Mouse (Mus musculus) liver, embryonic 16.5 days (tissue): ENCODE data around the gene Cib2. TPM values are rescaled to one million over a fixed set of nuclear protein-coding genes. Genes with fewer than 3 reads are reported as not detected.
"Not testable (repeated sequence)": the region's sequence is repeated elsewhere in the genome, so short reads cannot be mapped to it uniquely, and the experiment has no call there.

Experiments used
- ATAC-seq: fragments of 200-750 bp; cut with Nextera tagmentation; 2 replicates; pipeline ENCODE4 v1.8.0; 2017; ENCODE audit warnings: low read depth, mild to moderate bottlenecking, moderate number of reproducible peaks, moderate library complexity
- H3K27ac ChIP-seq: fragments of 300-500 bp; sonication (generic); 2 replicates; pipeline ENCODE4 v1.5.1; 2014; ENCODE audit warnings: mild to moderate bottlenecking, low read length
- H3K27me3 ChIP-seq: fragments of 300-500 bp; sonication (generic); 2 replicates; pipeline ENCODE4 v1.6.1; 2014; ENCODE audit warnings: low read depth, low read length, mixed read lengths; ENCODE audit not compliant: control insufficient read depth, insufficient read depth
- H3K36me3 ChIP-seq: fragments of 300-500 bp; sonication (generic); 2 replicates; pipeline ENCODE4 v1.6.1; 2014; ENCODE audit warnings: mild to moderate bottlenecking; ENCODE audit not compliant: control insufficient read depth, insufficient read depth
- H3K4me1 ChIP-seq: fragments of 300-500 bp; sonication (generic); 2 replicates; pipeline ENCODE4 v1.6.1; 2014; ENCODE audit warnings: low read depth, low read length, mixed read lengths; ENCODE audit not compliant: control insufficient read depth
- H3K4me2 ChIP-seq: fragments of 300-500 bp; sonication (generic); 2 replicates; pipeline ENCODE4 v1.6.1; 2014; ENCODE audit warnings: low read depth, low read length, mixed read lengths
- H3K4me3 ChIP-seq: fragments of 300-500 bp; sonication (generic); 2 replicates; pipeline ENCODE4 v1.5.1; 2014; ENCODE audit warnings: low read depth, mild to moderate bottlenecking, low read length
- H3K9ac ChIP-seq: fragments of 300-500 bp; sonication (generic); 2 replicates; pipeline ENCODE4 v1.6.1; 2014; ENCODE audit warnings: low read depth, low read length
- H3K9me3 ChIP-seq: fragments of 300-500 bp; sonication (generic); replicated peaks from 2 replicates; pipeline ENCODE4 v1.6.1; 2016; ENCODE audit warnings: low read length; ENCODE audit not compliant: control insufficient read depth
- WGBS: fragments of 180-500 bp; shearing (Covaris S2); extraction: QIAGEN DNeasy Blood & Tissue Kit; methylation state at CpG from one replicate; pipeline ENCODE4 v1.1.7; 2014; ENCODE audit not compliant: insufficient replicate concordance; 5-methylcytosine and 5-hydroxymethylcytosine counted together
- polyA plus RNA-seq: library from polyadenylated mRNA; unstranded; fragments of >200 nt; fragmentation: Nextera tagmentation; extraction: Ambion mirVana; gene quantifications from 2 replicates; pipeline ENCODE4 v1.2.1, GENCODE M21; 2015

The Cib2 gene
- polyA plus RNA-seq, 1 experiment from 2014 or later, result 1.4 TPM

DNA sequence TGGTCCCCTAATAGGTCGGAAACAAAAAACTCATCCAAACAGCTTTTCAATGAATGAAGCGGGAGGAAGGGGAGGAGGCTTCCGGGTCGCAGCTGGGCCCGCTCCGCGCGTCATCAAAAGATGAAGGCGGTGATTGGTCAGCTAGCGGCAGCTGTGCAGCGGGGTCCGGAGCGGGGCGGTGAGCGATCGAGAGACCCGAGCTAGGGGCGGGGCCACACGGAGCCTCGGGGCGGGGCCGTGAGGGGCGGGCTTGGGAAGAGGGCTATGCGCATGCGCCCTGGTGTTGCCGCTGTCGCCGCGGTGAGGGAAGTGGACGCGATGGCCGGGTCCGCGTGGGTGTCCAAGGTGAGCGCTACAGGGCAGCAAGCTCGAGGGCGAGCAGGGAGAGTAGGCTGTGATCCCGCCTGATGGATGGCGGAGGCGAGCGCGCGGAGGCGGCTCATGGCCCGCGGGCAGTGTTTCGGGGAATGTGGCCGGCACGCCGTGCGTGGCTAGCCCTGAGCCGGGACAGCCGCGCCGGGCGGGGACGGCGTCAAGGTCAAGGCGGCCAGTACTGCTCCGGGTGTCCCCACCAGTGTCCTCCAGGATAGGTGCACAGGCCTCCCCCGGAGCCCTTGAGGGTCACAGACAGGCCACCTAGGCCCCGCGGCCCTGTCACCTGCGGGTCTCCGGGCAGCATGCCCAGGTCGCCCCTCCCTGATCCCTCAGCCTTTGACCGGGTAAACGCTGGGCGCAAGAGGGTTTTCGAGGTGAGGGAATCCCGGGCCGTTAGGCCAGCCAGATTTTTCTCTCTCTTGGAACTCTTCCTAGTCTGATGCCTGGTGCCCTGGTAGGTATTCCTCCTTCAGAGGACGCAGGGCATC lies 26.4 kb upstream of the Cib2 start, which contains the start of gene Idh3a:
Gene Idh3a, plus strand, starts transcription at position 136 of the 863 bp plus-strand sequence.
- Histone ChIP-seq H3K4me2 (peak within 1 kb of the TSS; percentile 94), H3K36me3 (0 out of 2 replicates have a peak, but pooled peaks cover 3% of the 10 kb centered on the region), H3K4me3 (peak within 1 kb of the TSS; percentile 91), H3K27ac (peak within 1 kb of the TSS; percentile 51), H3K27me3 (no peaks in the 10 kb centered on the region), H3K9me3 (no peaks in the 10 kb centered on the region), H3K9ac (peak within 1 kb of the TSS; percentile 91), H3K4me1 (peaks cover 17% of the 10 kb centered on the region)
- ATAC-seq, result peak; percentile 97
- under 1% methylated on average over 73 of the region's 73 CpGs for WGBS

DNA sequence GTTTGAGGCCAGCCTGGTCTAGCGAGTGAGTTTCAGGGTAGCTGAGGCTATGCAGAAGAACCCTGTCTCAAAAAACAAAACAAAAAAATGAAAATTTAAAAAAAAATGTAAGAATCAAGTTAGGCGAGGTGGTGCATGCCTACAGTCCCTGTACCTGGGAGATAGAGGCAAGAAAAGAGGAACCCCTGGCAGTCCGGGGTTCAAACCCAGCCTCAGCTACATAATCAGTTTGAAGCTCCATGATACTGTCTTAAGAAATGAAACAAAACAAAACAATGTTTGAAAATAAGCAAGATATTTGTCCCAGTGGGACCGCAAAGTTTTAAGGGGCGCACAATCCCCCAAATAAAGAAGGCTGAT lies 25.8 kb upstream of the Cib2 start:
- 24% methylated on average over 5 of the region's 5 CpGs for WGBS
- Histone ChIP-seq H3K4me3 (peak overlapping the region; percentile 91), H3K27ac (peak overlapping the region; percentile 25; the same call in 1 of the 2 replicates), H3K4me1 (peaks cover 17% of the 10 kb centered on the region), H3K4me2 (peak overlapping the region; percentile 94), H3K27me3 (no peaks in the 10 kb centered on the region), H3K36me3 (0 out of 2 replicates have a peak, but pooled peaks cover 3% of the 10 kb centered on the region), H3K9me3 (no peaks in the 10 kb centered on the region), H3K9ac (peak overlapping the region; percentile 91)
- no peak for ATAC-seq

DNA sequence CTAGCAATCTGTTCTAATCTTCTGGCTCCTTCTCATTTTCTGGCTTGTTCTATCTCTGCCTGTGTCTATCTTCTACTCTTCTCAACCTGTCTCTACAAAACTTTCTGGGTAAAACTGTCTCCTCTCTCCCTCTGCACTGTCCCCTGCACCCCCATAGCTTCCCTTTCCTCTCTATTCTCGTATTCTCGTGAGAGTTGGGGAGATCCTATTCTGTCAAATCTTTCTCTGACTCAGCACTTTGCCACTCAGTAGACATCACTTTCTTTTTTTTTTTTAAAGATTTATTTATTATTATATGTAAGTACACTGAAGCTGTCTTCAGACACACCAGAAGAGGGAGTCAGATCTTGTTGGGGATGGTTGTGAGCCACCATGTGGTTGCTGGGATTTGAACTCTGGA lies 24.1 kb upstream of the Cib2 start:
- not testable (repeated sequence) for H3K9me3 ChIP-seq, H3K27ac ChIP-seq, H3K4me3 ChIP-seq, H3K36me3 ChIP-seq, H3K9ac ChIP-seq, H3K4me2 ChIP-seq, H3K27me3 ChIP-seq, ATAC-seq
- H3K4me1 ChIP-seq, result peaks cover 17% of the 10 kb centered on the region
- 34% methylated on average over 2 of the region's 2 CpGs for WGBS

DNA sequence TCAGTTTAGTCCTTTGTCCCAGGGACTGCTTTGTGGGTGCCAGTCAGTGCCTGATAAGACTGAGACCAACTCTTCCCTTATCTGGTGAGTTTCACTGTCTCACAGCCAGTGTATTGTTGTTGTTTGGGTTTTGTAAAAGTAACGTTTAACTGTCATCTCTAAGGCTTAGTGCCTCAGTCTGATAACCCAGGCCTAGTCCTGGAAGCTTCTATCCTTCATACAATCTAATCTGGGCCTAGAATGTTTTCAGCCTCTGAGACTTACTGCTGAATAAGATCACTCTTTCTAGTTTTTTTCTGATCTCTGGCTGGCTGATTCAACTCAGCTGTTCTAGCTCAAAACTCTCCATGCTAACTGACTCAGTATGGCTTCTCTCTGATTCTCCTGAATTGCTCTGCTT lies 23.7 kb upstream of the Cib2 start:
- H3K27ac ChIP-seq, result no peak overlapping the region
- WGBS, result 14% methylated on average over 1 of the region's 1 CpGs
- H3K4me1 ChIP-seq, result peaks cover 17% of the 10 kb centered on the region
- H3K4me3 ChIP-seq, result no peak overlapping the region
- no peak overlapping the region for H3K4me2 ChIP-seq
- H3K9ac ChIP-seq, result no peak overlapping the region
- peak; percentile 14 for ATAC-seq
- H3K27me3 ChIP-seq, result no peaks in the 10 kb centered on the region
- no peaks in the 10 kb centered on the region for H3K36me3 ChIP-seq
- H3K9me3 ChIP-seq, result no peaks in the 10 kb centered on the region

- Histone ChIP-seq H3K4me1 (no peaks in the 10 kb centered on the region; the same call in 1 of the 2 replicates), H3K4me3 (no peak overlapping the region), H3K36me3 (no peaks in the 10 kb centered on the region), H3K4me2 (no peak overlapping the region), H3K27ac (no peak overlapping the region), H3K9me3 (no peaks in the 10 kb centered on the region), H3K27me3 (no peaks in the 10 kb centered on the region), H3K9ac (no peak overlapping the region)
- WGBS, result 55% methylated on average over 9 of the region's 9 CpGs
- ATAC-seq, result peak; percentile 63; the same call in 1 of the 2 replicates
Observed at GRCm38 (mm10) chr9:54571130-54571839, 11.3 kb upstream of the Cib2 start.

DNA sequence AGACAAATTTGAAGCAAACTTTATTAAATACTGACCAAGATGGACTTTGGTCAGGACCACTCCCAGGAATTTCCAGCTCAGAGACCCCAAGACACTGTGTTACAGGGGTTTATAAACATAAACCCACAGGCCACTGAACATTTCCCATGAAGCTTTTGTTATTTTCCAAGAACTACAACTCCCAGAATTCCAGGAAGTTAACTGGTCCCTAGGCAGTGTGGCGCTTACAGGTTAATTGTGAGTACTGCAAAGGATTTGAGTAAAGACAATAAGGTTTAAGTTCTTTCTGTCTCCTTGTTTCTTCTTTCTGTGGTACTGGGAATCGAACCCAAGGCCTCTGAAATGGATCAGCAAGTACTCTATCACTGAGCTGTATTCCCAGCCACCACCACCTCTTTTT lies 8.7 kb upstream of the Cib2 start:
- no peak overlapping the region for H3K4me2 ChIP-seq

GRCm38 (mm10) chr9:54566958-54567357 lies 6.9 kb upstream of the Cib2 start:
- ATAC-seq, result no peak
- Histone ChIP-seq H3K4me2 (no peak overlapping the region), H3K9me3 (no peaks in the 10 kb centered on the region), H3K36me3 (no peaks in the 10 kb centered on the region), H3K9ac (no peak overlapping the region), H3K4me1 (no peaks in the 10 kb centered on the region; the same call in 1 of the 2 replicates), H3K27me3 (no peaks in the 10 kb centered on the region), H3K27ac (no peak overlapping the region), H3K4me3 (no peak overlapping the region)
- 33% methylated on average over 4 of the region's 4 CpGs for WGBS

More for the DNA sequence above, 8.7 kb upstream of the Cib2 start:
- Histone ChIP-seq H3K36me3 (no peaks in the 10 kb centered on the region), H3K27me3 (no peaks in the 10 kb centered on the region), H3K9me3 (no peaks in the 10 kb centered on the region), H3K9ac (no peak overlapping the region), H3K4me1 (no peaks in the 10 kb centered on the region; the same call in 1 of the 2 replicates), H3K27ac (no peak overlapping the region), H3K4me3 (no peak overlapping the region)
- ATAC-seq, result no peak
- WGBS, result 35% methylated on average over 2 of the region's 2 CpGs

- WGBS, result 74% methylated on average over 8 of the region's 8 CpGs
Observed at GRCm38 (mm10) chr9:54560831-54561601, 998 bp upstream of the Cib2 start.

More at GRCm38 (mm10) chr9:54560831-54561601, 998 bp upstream of the Cib2 start:
- Histone ChIP-seq H3K4me2 (no peak overlapping the region), H3K27me3 (peaks cover 11% of the 10 kb centered on the region), H3K9ac (no peak overlapping the region), H3K4me1 (peaks cover 11% of the 10 kb centered on the region), H3K4me3 (no peak overlapping the region), H3K36me3 (no peaks in the 10 kb centered on the region), H3K9me3 (no peaks in the 10 kb centered on the region), H3K27ac (no peak overlapping the region)
- ATAC-seq, result no peak
